Mouse (Mus musculus) embryo, embryonic 10 days (tissue): ENCODE data around the gene Hoxa9.

Experiments
- DNase-seq: peaks from one replicate; pipeline ENCODE4 v3.0.0-alpha.2; 2015; ENCODE audit warnings: low spot score

The Hoxa9 gene

DNA sequence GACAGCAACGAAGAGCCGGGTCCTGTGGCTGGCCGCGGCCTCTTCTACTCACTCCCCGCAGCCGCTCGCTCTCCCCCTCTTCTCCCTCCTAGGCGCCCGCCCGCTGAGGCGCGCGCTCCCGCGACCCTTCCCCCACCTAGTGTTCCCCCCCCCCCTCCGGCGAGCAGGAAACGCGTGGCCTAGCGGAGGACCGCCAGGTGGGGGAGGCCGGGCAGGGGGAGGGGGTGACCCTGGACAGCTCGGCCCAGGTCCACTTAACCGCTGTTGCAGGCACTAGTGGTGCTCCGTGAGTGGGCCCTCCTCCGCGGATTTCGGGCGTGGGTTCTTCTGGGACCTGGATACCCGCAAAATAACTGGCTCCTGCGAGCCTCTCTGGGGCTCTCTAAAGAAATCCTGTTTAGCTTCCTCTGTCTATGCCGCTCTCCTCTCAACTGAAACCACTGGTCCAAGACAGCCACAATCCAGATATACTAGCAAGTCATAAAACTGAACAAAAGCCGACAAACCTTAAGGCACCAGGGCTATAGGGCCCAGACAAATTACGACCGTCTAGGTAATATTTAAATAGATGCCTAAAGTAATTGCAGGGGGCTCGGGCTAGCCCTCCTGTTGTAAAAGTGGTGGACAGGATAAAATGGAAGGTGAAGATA lies at the start of gene Hoxa9:
Gene Hoxa9, minus strand, starts transcription at position 574 of the 650 bp plus-strand sequence.
- DNase-seq: peak; percentile 58

DNA sequence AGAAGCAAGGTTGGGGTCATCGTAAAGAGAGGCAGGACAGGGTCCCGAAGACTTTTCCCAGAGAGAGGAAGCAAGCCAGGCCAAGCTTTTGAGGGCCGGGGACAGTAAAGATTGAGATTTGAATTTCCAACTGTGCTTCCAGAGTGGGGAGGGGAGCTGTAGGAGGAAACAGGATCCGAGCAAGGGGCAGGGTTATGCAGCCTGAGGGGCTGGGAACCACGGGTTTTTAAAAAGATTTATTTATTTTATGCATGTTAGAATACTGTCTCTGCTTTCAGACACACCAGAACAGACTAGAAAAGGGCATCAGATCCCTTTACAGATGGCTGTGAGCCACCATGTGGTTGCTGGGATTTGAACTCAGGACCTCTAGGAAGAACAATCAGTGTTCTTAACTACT lies 46.0 kb upstream of the Hoxa9 start:
- no peak for DNase-seq

DNA sequence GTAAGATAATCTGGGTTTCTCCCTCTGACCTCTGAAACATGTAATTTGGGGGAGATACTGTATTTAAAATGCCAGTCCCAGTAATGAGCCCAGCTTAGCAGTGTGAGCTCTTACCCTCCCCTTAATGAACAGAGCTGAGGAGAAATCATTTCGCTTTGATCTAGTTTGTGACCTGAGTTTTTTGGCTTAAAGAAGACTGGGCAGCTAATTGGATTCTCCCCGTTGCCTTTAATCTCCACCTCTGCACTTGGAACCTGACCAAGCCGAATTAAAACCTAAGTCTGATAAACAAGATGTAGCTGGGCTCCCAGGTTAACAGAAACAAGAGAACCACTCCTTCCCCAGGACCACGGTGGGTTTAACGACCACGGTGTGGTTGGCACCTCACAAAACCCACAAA lies 45.5 kb upstream of the Hoxa9 start:
- no peak for DNase-seq

DNA sequence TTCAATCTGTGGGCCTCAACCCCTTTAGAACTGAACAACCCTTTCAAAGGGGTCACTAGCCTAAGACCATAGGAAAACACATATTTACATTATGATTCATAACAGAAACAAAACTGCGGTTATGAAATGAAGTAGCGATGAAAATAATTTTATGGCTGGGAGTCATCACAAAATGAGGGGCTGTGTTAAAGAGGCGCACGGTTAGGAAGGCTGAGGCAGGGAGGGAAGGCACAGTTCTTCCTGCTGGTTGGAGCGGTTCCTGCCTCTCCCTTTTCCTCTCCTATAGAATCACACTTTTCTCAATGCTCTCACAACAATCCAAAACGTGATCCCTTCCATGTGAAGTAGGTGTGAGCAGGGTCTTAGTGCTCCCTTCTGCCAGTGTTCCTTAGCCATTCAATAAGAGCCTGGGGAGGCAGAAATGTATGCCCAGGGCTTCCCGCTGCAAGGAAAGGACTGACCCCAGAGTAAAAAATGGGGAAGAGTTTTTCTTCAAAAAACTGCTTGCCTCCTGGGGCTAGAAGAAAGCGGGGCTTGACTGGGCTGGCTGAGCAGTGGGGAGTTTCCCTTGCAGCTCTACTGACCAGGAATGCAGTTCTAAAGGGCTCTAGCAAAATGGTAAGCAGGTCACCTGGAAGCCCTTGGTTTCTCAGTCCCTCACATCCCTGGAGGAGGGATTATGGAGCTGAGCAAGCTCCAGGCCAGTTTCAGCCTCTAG lies 44.8 kb upstream of the Hoxa9 start:
- no peak for DNase-seq

DNA sequence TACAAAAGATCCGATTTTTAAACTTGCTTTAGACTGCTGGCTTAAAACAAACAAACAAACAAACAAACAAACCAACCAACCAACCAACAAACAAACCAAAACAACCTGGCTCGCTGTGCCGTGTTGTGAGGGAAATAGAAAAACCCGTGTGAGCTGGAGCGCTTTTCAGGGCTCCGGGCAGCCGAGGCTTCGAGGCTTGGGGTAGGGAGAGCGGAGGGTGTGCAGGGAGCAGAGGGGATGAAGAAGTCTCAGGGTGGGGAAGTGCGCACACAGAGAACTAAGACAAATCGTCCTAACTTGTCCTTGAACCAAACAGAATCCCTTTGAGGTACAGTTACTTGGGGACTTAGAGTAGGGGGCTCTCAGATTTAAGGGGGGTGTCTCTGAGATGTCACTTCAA lies 43.7 kb upstream of the Hoxa9 start:
- no peak for DNase-seq

DNA sequence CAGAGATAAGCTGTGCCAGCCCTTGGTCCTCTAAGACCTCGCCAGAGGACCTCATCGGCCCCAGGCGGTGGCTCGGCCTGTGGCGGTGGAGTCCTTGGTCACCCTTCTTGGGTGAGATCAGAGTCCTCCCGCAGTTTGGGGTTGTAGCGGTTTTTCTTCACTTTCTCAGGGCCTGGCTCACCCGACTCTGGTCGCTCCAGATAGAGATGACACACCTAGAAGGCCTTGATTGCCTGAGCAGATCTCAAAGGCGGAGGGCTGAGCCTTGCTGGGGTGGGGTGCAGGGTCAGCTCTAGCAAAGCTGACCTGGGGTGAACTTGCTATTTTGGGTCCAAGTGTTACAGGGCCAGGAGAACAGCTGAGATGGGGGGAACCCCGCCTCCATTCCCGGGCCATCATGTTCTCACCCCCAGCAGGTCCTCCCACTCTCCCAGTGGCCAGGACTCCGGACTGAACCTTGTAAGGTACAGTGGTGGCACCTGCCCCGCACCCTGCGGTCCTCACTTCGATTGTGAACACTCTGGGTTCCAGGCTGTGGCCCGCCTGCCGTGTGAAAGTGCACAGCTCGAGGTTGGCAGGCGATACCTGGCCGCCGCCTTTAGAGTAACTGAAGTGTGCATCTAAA lies 42.9 kb upstream of the Hoxa9 start:
- DNase-seq: no peak

DNA sequence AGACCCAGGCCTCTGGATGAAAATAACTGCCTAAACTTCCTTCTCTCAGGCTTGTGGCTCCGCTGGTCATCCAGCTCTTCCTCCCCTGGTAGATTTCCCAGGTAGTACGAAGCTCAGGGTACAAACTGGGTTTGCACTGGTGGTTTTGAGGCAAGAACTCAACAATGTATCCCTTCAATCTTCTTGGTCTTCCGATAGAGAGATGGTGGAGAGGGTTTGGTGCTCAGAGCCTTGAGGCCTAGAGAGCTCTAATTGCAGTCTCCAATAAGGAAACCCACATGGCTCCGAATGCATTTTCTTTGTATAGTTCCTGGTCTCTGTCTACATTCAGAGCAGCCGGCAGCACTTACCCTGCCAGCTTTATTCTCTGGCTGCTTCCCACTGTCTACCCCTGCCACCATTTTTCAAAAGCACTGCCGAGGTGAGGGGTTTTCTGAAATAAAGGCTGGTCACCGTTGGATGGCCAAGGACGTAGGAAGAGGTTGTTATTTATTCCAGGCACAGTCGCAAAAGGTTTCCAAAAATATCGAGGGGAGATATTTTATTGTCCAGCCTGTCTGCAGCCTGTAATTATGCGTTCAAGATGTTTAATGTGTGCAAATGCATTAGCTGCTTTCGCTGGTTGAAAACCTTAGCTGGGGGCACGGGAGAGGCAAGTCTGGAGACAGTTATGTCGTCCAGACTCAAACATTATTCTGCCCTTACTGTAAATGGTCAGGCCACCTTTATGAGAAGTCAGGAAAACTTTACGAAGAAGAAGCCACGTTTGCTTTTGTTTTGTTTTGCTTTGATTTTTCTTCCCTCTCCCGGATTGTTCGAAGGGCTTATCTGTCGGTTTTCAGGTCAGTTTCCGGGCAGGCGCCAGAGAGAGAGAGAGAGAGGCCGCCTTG lies 42.1 kb upstream of the Hoxa9 start:
- no peak for DNase-seq

DNA sequence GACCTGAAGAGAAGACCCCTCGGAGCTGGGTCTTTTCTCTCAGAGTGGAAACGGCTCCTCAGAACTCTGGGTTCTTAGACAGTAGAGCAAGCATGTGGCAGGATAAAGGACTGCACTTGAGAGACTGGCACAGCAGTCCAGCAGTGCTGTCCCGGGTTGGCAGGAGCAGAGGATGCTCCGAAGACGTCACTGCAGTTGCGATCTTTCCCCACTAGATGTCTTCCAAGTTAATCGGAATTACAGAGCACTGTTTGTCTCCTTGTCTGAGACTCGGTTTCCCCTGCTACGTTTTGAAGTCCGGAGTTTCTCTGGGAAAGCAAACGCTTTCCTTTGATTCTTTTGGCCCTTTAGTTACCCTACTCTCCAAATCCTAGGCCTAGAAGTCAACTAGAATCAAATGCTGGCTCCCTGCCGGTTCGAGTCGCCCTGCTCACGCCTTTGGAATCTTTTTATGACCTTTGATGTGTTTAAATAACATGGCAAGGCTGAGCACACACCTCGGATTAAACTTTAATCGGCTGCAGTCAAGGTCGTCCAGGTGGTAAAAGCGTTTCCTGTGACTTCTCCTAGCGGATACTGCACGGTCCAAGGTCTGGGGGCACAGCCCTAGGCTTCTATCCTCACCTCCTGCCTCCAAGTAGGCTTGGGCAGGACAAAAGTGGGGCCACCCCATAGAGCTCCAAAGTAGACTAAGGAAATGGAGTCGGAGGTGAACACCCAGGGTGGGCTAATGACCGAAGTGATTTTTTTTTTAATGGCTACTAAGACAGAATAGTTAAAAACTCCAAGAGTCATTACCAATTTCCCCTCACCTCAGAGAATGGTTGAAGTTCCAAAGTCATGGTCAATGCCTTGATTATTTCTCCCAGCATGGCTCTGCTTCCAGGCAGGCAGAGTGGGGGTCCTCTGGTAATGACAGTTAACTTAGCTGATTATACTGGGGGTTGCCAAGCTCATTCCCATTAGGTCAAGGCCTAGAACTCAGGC lies 39.9 kb upstream of the Hoxa9 start:
- peak; percentile 89 for DNase-seq

DNA sequence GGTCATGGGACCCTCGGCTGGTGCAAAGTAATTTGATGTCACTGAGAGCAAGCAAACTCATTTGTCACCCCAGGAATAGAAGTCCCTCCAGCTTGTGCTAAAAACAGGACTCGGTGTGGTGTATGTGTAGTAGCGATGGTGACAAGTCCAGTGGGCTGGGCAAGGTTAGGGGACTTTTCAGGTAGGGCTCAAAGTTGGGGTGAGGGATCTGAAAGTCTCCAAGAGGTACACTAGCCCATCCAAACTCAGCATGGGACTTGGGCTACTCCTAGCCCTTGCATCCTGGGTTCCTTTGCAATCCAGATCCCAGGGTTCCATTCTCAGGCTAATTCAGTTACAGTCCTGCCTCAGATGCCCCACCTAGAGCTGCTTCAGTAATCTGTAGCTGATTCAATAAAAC lies 37.9 kb upstream of the Hoxa9 start:
- DNase-seq: no peak

DNA sequence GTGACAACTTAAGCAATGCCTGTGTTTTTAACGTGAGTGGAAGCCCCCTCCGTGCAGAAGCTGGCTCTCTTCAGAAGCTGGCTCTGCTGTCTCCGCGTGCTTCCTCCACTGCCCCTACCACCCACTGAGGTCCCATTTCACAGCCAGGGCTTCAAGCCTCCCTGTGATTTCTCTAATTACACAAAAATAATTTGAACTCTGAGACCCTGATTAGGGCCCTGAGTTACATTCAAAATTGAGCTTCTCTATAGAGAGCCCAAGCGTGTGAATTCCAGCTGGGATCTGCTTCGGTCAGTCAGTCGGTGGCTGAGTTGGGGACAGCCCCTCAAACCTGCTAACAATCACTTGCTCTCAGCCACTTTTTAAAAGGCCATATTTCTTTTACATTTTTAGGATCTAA lies 37.5 kb upstream of the Hoxa9 start:
- DNase-seq: no peak

DNA sequence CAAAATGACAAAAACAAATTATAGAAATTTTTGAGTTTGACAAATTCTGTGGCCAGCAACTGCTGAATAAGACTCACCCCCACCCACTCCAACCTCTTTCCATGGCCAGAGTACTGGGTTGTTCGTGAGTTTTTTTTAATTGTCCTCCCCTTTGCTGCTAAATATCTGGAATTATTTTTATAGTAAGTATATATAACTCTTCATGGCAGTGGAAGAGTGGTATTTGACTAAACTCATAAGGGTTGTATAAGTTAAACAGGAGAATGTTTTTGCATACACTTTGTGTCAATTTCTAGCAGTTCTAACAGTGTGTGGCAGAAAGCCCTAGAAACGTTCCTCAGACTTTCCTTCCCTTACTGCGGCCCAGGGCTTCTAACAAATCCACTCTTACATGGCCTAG lies 36.8 kb upstream of the Hoxa9 start:
- no peak for DNase-seq

DNA sequence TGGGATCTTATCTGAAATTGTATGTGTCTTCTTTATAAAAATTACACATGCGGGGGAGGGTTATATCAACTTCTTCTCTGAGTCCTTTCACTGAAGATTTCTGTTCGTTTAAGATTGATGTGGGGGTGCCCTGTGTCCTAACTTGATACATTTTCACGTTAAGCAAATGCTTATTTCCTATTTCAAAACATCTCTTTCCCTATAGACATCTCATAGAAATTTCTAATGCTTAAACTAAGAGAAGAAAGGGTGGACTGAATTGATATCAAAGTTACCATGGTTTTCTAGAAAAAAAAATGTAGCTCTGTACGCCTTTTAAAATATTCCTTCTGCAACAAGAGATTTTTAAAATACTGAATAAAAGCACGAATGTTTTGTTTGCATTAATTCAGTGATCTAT lies 36.3 kb upstream of the Hoxa9 start:
- no peak for DNase-seq

DNA sequence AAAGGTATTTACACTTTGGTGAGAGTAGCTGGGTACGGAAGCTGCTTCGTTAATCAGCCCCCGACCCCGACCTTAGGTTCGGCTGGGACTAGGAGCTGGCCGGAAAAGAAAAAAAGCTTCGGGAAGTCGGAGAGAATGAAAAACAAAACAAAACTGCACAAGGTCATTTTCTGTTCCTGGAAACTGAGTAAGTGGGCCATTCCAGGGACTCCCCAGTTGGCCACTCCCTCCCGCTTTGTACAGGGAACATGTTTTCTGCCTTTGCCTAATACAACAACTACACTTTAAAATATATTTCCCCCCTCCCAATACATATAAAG lies 35.7 kb upstream of the Hoxa9 start:
- no peak for DNase-seq

DNA sequence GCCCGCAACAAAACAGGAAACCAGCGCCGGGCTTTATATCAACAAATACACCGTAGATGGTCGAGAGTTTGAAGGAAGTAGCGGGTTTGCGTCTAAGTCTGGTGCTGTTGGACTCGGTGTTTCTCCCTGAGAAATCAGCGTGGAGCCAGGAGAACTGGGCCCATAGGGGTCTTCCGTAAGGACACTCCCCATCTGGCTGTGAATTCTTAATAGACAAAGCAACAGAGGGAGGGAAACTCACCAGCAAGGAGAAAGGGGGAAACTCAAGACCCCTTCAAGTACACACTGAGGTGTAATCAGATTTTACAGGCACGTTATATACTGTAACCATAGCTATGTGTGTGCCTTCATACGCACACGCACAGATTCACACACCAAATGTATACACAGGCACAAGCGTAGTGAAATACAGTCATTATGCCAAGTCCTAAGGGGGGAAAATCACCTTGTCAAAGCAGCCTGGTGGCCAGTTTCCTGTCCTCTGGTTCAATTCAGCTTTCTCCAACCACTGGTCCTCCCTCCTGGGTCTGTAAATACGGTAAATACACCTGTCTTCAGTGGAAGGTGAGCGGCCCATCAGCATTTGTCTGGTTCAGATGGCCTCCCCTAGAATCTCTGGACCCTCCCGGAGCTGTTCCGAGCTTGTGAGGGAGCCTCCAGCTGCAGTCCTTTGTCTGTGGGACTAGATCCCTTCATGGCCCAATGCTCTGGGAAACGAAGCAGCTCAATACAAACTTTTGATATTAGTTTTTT lies 35.2 kb upstream of the Hoxa9 start:
- peak; percentile 41 for DNase-seq

DNA sequence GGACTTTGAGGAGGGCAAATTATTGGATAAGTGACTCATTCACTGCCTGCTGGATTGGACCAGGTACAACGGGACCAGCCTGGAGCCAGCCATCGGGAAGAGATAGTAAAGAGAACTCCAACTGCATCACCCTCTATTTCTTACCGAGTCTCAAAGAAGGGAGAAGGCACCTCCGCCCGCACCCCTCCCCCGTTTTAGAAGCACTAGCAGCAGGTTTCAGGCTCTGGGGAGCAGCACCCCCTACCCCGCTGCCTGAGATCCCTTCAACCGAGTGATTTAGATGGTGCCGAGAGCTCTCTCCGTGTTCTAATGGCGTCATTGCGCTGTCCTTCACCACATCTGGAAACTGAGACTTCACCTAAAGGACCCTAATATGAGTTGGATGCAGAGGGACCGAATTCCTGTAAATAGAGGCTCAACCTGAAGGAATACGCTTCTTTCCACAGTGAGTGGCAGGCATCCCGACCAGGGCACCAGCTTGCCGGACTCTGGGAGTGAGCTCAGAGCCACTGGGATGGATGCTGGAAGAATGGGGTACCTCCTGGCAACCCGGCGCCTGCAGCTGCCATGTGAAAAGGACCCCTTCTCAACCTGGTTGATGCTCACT lies 34.5 kb upstream of the Hoxa9 start:
- DNase-seq: no peak

DNA sequence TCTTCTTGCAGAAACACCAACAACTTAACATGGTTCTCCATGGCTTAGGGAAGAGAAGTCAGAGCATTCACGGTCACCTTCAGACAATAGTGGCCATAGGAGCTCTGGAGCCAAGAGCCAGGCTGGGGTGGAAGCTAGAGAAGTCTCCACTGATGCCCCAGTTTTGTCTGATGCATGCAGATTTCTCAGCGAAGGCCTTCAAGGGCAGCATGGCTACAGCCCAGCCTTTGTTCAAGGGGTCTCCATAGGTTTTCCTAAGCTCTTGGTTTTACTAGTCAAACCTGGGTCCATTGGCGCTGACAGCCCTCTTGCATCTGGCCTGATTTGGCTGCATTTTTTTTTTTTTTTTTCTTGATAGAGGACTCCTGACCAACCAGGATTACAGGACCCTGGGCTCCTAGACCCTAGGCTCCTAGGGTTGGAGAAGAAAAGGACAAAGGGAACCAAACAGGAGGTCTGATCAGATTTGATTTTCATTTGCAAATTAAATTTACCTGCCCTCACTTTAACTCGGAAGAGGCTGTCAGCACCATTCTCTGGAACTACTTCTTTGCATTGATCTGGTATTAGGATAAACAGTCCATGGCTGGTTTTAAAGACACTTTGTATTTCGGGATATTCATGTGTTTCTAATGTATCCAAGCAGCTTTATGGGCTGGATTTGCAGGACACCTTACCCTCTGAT lies 33.4 kb upstream of the Hoxa9 start:
- no peak for DNase-seq

DNA sequence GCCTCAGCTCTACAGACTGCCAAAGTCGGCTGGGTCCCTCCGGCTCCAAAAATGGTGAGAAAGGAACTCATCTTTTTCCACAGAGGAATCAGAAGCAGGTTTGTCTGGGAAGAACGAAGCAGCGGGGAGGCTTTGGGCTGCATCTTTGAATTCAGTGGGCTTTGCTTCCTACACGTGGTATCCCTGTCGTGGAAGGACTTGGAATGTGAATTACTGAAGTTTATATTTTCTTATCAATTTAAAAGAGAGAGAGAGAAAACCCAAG lies 32.4 kb upstream of the Hoxa9 start:
- DNase-seq: no peak

DNA sequence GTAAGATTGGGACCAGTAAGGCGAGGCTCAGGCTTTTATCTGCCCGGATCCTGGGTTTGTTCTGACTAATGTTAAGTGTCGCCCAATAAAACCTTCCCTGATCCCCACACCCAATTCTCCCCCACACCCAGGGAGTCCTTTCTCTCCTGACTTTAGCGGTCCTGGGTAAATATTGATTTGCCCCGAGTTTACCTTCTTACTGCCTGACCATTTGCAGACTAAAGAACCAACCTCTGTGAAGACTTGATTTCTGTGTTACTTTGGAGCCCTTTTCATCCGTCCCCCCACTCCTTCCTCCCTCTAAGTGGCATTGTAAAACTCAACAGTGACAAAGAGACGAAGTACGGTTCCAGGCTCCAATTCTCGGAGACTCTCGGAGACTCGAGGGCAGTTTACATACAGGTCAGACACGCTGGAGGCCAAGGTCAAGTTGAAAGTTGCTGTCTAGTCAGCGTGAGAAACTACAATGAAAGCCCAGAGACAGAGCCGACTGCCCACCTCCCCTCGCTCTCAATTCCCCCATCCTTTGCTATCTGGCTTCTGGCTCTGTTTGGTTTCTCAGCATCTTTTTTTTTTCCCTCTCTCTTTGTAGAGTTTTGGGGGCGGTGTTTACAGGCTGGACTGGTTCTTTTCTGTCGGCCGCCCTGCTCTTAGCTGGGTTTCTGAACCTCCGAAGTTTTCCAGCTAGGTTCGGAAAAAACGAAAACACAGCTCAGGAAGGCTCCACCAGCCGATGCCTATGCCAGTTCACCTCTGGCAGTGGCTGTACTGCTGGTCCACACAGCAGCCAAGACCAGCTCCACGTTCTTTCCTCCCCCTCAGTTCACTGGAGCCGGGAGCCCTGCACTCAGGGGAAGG lies 31.8 kb upstream of the Hoxa9 start:
- DNase-seq: peak; percentile 61
